Mouse (Mus musculus): ENCODE measurements around the gene Sirt2.

Gene Sirt2

GRCm38 (mm10) chr7:28795832-28796231 lies 29.3 kb downstream of the Sirt2 start:
- no peak for DNase-seq (ENCODE audit: low spot score in 2 of 2)

DNA sequence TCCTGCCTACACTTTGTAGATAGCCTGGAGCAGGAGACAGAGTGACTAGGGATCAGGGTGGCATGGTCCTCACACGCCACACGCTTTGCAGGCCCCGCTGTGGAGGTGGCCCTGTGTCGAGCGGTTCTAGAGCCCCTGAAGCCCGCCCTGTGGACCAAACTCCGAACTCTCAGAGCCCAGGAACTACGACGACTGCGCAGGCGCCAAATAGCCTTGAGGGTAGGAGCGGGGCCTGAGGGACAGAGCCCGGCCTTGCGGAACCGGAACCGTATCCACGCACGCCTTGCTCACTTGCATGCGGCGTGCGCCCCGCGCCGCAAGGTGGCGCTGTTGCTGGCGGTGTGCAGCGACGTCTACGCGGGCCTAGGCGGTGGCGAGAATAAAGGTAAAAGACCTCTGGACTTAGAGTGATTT lies 30.0 kb downstream of the Sirt2 start:
- DNase-seq (ENCODE audit: low spot score in 2 of 2), result peak; percentile 68 to 87

DNA sequence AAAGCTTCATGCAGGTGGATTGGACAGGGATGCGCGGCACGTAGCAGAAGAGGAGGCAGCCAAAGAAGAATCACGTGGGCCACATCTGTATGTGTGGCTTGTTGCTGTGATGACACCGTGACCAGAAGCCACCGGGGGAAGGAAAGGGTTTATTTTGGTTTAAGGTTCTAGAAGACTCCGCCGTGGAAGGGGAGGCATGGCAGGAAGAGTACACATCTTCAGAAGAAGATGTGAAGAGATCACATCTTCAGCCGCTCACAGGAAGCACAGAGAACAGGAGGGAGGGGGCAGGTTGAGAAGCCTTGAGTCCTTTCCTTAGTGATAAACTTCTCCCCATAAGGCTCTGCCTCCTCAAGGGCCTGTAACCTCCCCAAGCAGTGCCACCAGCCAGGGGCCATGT lies 33.5 kb downstream of the Sirt2 start:
- no peak for DNase-seq (ENCODE audit: low spot score in 2 of 2)

DNA sequence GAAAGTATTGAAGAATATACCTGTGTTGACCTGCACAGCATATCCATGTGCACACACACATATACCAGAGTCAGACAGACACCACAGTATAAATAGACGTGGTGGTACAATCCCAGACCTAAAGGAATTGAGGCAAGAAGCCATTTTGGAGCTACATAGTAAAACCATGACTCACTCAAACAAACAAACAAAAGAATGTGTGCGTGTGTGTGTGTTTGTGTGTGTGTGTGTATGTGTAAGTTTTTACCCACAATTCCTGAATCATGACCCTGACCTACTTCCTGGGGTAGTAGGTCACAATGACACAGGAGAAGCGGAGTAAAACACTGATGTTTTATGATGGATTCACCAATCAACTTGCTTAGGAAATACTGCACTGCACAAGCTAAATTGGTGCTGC lies 34.9 kb downstream of the Sirt2 start:
- DNase-seq (ENCODE audit: low spot score in 2 of 2), result no peak

DNA sequence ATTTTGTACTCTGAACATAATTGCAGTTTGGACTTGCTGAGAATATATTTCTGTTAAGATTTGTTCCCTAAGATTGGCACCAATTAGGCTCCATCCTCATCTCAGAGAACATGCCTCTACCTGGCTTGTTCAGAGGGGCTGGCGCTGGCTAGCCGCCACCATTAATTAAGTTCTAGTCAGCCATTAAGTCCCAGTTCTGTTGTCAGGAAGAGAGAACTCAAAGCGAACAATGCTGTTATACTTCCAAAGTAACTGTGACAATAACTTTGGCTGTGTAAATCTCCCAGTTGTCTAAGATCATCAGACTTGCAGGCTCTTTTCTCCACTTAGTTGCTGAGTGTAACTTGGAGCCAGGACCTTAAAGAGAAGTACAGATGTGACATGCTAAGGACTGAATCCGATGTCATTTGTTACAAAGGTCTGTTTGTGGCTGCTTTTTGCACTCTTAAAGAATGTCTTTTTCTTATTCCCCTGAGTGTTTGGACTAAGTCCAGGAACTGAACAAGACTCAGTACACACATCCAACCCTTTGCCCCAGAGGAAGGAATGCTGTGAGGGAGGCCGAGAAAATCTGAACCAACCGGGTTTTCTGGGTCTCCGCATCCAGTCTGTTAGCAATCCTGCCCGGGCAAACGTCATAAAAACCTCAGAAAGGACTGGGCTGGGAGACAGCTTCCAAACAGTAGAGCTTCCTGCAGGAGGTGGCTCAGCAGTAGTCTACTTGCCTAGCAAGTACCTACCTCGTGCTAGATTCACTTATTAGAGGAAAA lies 35.6 kb downstream of the Sirt2 start:
- DNase-seq (ENCODE audit: low spot score in 2 of 2), result peak; percentile 75 to 82

DNA sequence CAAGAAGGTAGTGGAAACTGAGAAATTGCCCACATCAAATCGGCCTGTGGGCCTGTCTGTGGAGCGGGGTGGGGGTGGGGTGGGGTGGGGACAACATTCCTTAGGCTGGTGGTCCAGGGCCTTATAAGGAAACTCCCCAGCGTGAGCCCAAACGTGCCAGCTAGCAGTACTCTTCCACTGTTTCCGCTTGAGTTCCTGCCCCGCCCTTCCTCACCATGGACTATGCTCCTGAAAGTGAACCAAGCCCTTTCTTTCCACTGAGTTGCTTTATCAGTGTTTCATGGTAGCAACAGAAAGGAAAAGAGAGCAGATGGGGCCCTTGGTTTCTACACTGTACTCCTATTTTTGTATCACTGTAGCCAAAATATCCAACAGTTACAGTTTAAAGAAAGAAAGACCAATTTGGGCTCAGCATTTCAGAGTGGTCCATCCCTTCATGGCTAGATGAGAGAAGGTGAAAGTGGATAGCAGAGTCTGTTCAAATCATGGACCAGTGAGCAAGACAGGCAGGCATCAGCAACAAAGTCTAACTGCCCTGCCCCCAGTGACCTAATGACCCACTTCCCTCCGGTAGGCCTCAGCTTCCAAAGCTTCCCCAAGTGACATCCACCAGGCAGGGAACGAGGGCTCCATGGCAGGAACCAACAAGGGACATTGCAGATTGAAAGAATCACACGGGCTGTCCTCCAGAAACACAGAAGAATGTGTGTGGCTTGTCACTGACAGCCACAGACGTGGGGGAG lies 36.5 kb downstream of the Sirt2 start:
- no peak for DNase-seq (ENCODE audit: low spot score in 2 of 2)

DNA sequence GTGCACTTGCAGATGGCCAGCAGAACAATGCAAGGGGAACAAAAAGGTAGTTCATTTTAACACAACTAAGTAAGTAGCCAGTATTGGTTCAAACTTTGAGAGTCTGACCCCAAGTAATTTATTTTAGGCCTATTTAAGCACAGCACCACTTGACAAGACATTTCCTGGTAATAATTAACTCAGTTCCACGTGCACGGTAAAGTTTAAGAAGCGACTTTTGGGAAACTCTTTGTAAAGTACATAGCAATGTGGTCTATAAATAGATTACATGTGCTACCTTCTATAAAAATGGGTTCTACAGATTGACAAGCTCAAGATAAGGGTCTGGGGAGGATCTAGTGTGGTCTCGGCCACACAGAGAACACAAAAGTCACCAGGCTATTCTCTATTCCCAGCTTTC lies 37.2 kb downstream of the Sirt2 start:
- DNase-seq (ENCODE audit: low spot score in 2 of 2), result no peak

- DNase-seq (ENCODE audit: low spot score in 2 of 2), result no peak
Measured at GRCm38 (mm10) chr7:28806869-28807268, 40.3 kb downstream of the Sirt2 start.

GRCm38 (mm10) chr7:28807641-28808220 lies 41.2 kb downstream of the Sirt2 start:
- peak in 1 of 2 experiments; percentile 47 for DNase-seq (ENCODE audit: low spot score in 2 of 2)

DNA sequence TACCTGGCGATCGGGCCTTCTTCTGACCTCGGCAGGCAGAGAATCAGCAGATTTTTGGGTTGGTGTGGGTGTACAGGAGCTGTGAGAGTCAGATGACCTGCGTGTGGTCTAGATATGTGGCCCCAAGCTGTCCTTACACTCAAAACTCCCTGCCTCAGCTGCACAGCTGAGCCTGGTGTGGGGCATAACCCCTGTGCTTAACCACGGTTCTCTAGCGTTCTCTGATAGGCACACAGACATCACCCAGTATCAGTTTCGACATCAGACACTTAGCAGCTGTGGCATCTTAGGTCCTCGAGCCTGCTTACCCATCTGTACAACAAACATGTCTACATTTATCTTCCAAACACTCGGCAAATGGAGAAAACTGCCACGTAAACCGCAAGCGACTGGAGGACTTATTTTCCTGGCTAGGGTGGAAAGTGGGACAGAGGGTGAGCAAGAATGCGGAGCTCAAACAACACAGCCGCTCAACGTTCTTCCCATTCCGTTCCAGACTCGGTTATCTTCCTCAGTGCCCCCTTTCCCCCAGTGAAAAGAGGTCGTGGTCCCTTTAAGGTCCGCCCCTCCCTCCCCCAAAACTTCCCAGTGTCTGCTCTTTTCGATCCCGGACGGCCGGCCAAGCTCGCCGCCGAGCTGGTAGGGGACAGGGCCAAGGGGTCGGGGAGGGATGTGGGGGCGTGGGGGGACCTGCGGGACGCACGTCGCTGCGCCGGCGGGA lies 41.8 kb downstream of the Sirt2 start, which contains the start of gene Hnrnpl:
TSS of gene Hnrnpl (plus strand) at position 321 of the 721 bp plus-strand sequence.
- peak; percentile 63 for DNase-seq (ENCODE audit: low spot score in 2 of 2)

DNA sequence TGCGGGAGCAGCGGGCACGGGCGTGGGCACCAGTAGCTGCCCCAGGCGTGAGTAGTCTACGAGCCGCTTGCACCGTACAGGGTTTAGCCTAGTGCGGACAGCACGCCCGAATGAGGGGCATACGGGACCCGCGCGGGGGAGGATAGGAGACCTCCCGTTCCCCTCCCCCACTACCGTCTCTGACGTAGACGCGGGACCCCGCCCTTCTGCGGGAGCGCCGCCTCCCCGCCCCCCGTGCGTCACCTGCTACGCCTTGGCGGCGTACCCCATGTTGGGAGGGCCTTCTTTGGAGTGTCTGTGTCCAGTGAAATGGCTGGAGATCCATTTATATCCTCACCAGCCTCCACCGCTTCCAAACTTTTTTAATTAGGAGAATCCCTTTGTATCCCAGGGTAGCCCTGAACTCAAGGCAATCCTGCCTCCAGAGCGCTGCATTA lies 42.4 kb downstream of the Sirt2 start:
- peak; percentile 95 for DNase-seq (ENCODE audit: low spot score in 2 of 2)

DNA sequence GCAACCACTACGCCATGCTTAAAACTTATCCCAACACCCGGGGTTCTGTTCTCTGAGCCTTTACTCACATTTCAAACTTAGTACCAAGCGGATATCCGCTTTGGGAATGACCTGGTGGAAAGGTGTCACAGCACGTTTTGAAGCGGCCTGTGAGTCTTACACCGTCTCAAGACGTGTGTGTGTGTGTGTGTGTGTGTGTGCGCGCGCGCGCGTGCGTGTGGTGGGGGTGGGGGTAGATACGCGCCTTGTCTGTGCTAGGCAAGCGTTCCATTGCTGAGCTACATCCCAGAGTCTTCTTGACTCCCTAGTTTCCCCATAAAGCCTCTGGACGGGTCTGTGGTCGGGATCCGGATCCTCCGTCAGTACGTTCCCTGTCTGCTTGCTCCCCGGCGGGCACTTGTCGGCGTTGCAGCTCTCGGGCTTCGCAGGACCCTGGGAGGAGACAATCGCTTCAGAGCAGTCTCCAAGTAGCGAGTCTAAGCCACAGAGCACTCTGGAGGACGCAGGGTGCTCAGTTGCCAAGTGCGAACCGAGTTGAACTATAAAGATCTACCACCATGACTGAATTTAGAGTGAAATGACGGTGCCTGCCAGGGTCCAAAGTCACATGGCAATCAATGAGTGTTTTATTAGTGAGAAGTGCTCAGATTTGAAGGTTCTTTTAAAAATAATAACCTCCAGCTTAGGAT lies 43.0 kb downstream of the Sirt2 start:
- peak; percentile 47 to 53 for DNase-seq (ENCODE audit: low spot score in 2 of 2)

DNA sequence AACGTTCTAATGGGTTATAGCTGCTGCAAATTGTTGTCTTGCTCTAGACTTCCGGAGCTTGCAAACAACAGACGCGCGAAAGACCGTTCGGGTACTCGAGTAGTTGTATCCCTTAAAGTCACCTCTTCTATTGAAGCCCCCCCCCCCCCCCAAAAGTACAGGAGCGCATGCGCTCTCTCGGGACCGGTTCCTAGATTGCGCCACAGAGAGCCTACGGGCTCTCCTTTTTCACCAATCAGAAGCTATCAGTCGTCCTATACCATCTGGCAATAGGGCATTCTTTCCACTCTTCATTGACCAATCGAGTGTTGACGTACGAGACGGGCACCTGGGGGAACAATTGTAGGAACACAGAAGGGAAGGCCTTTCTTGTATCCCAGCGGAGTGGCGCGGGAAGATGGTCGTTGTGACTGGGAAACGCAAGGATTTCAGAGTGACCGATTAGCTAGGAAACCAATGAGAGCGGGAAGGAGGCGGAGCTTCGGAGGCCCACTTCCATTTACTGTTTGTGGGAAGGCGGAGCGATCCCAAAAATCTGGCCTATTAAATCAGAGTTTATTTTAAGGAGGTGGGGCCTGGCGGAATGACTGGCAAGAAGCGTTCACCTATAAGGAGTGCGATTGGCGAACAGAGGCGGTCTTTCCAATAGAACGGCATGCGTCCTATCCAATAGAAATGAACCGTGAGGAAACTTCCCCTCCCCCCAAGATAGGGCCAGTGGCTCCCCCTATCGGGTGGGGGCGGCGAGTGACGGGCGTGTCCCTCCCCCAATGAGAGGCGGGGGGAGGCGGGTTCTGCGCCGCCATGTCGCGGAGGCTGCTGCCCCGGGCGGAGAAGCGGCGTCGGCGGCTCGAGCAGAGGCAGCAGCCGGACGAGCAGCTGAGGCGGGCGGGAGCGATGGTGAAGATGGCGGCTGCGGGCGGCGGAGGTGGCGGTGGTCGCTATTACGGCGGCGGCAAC lies 43.9 kb downstream of the Sirt2 start:
- peak; percentile 96 for DNase-seq (ENCODE audit: low spot score in 2 of 2)

GRCm38 (mm10) chr7:28811228-28811627 lies 44.7 kb downstream of the Sirt2 start:
- peak; percentile 76 to 92 for DNase-seq (ENCODE audit: low spot score in 2 of 2)

DNA sequence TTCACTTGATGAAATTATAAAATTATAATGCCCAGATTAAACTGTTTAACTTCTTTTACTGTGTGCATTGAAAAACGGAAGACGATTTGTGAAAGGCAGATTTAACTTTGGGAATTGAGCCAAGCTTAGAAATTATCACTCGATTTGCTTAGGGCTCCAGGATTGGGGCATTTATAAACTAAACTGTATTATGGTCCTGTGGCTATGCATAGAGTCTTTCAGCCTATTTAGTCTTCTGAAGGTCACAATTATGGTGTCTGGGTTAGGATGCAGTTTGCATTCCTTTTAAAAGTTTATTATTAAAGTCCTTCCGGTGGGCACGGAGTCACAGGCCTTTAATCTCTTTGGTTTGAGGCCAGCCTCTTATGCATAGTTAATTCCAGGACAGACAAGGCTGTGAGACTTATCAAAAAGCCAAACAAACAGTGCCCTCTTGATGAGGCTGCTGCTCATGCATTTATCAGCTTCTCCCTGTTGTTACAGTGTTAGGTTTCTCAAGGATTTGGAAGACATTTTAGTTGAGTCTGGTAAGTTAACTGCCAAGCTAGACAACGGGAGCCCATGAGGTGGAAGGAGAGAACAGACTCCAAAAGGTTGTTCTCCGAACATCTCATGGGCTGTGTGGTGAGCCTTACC lies 45.2 kb downstream of the Sirt2 start:
- no peak for DNase-seq (ENCODE audit: low spot score in 2 of 2)

DNA sequence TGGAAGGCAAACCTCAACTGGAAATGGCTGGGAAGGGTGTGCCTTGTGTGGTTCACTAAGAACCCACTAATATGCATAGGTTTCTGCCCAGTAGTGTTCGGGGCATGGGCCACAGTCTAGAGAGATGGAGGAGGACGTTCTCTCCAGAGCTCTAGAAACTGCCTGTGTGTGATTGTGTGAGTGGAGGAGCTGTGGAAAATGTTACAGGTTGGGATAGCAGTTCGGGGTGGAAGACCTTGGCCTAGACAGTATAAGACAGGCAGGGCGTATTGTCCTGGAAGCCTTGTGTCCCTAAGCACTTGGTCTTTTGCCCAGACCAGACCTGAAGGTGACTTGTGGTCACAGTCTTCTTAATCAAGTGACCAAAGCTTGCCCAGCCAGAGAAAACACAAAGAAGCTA lies 45.9 kb downstream of the Sirt2 start:
- DNase-seq (ENCODE audit: low spot score in 2 of 2), result no peak

- no peak for DNase-seq (ENCODE audit: low spot score in 2 of 2)
Measured at GRCm38 (mm10) chr7:28812949-28813348, 46.4 kb downstream of the Sirt2 start.

DNA sequence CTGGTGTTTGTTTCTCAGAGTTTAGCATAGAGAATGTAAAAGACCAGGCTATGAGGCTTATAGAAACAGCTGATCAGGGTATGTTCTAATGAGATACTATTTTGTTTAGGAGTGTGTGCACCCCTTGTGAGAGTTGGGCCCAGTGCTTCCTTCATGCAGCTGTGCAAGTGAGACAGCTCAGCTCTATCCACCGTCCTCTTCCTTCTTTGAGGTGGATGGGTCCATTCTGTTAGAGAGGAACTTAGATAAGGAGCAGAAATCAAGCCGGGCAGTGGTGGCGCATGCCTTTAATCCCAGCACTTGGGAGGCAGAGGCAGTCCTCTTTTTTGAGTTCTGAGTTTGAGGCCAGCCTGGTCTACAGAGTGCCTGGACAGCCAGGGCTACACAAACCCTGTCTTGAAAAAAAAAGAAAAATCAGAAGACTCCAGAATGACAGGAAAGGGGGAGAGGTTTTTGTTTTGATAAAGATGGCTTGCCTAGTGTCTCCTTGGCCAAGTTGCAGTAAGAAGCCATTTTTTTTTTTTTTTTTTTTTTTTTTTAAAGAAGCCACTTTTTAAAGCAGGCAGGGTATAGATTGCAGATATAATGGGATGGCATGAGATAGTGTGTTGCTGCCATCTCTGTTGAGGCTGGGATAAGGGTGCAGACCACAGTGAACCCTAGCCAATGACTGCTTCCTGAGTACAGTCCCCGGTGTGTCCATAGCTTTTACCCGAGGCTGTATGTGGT lies 47.9 kb downstream of the Sirt2 start:
- DNase-seq (ENCODE audit: low spot score in 2 of 2), result no peak

DNA sequence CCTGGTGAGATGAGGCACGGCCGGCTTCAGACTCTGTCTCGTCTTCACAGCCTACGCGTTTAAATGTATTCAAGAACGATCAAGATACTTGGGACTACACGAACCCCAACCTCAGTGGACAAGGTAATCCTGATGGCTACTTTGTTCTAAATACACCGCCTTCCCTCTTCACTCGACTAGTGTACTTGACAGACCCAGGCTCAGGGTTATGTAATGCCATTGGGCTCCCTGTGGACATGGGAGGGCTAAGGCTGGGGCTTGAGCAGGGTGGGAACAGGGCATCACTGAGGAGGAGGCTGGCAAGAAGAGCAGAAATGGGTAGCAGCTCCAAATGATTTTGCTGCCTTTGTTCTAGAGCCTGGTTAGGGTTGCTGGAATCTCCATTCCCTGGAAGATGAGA lies 48.7 kb downstream of the Sirt2 start:
- DNase-seq (ENCODE audit: low spot score in 2 of 2), result no peak
